Comparison of ENCODE assay signal across 25 mouse cellular contexts in genomic region chr3:117716534-117717280, GRCm38 (mm10).
A peak's percentile ranks its signal among the peaks of the same experiment; 100 is the strongest.
DNase-seq lines count a peak whose midpoint lies in the region; ATAC-seq lines count a peak whose summit lies in the region.
"Had no signal": no experiment of that assay in that cellular context is flagged by ENCODE, and none has a peak within 500 bp of the region (broad histone marks: within the 10 kb centered on the region; RNA-seq: fewer than 3 reads in every experiment).

No protein-coding gene starts in this region.

- H3K27me3 ChIP-seq in embryonic facial prominence, embryonic 10.5 days (replicated peaks; ENCODE audit: low read depth, poor library complexity, severe bottlenecking): no peaks in the 10 kb centered on the region
- H3K27me3 ChIP-seq: embryonic facial prominence, embryonic 13.5 days; forebrain, embryonic 12.5 days; kidney, embryonic 15.5 days; liver, embryonic 13.5 days had no signal

- H3K4me3 ChIP-seq in embryonic facial prominence, embryonic 10.5 days: no peak overlapping the region
- H3K4me3 ChIP-seq: embryonic facial prominence, embryonic 13.5 days; erythroblast, embryonic 14.5 days; forebrain, embryonic 12.5 days; hindbrain, embryonic 10.5 days; kidney, embryonic 15.5 days; liver, embryonic 13.5 days had no signal

- WGBS in embryonic facial prominence, embryonic 10.5 days: 88% methylated on average over 3 of the region's 3 CpGs

- no peaks in the 10 kb centered on the region for H3K9me3 ChIP-seq in embryonic facial prominence, embryonic 10.5 days
- H3K9me3 ChIP-seq: embryonic facial prominence, embryonic 13.5 days; forebrain, embryonic 12.5 days; hindbrain, embryonic 10.5 days; kidney, embryonic 15.5 days; liver, embryonic 13.5 days had no signal

- H3K27ac ChIP-seq in embryonic facial prominence, embryonic 10.5 days (replicated peaks): no peak overlapping the region
- H3K27ac ChIP-seq: embryonic facial prominence, embryonic 13.5 days; forebrain, embryonic 12.5 days; hindbrain, embryonic 10.5 days; hindbrain, postnatal 0 days; kidney, embryonic 15.5 days; liver, embryonic 13.5 days had no signal

- DNase-seq in left cerebral cortex, adult 11 months (ENCODE audit: low spot score): peak; percentile 56
- no peak for DNase-seq in left cerebral cortex, postnatal 4 days
- peak; percentile 33 to 36 for DNase-seq in frontal cortex, postnatal 14 days (ENCODE audit: low spot score in 2 of 2)
- DNase-seq in left cerebral cortex, adult 9 months (ENCODE audit: low spot score in 2 of 2): peak; percentile 68 to 79
- peak; percentile 45 to 78 for DNase-seq in right cerebral cortex, postnatal 36 days (ENCODE audit: low spot score in 2 of 2)
- no peak for DNase-seq in embryonic facial prominence, embryonic 10.5 days (ENCODE audit: low spot score)
- no peak for DNase-seq in spleen, postnatal 36 days (ENCODE audit: low spot score in 2 of 2)
- DNase-seq: adrenal gland, postnatal 14 days; cerebellum, adult 18-20 months; cerebellum, postnatal 14 days; heart, postnatal 10 days; kidney, postnatal 36 days; layer of hippocampus, postnatal 36 days; liver, embryonic 13.5 days; lung, embryonic 14.5 days; midbrain, embryonic 14.5 days; thymus, postnatal 14 days had no signal

- intact Hi-C loops in left cerebral cortex, postnatal 4 days (cut with DNase I): no loop called here

- ATAC-seq in megakaryocyte-erythroid progenitor cell, adult 5-6 weeks (replicated peaks; ENCODE audit: low FRiP score, low TSS enrichment, poor library complexity, severe bottlenecking): no peak
- ATAC-seq: hindbrain, postnatal 0 days; intestine, embryonic 16.5 days had no signal

- no peaks in the 10 kb centered on the region for H3K36me3 ChIP-seq in embryonic facial prominence, embryonic 10.5 days (replicated peaks)
- H3K36me3 ChIP-seq: embryonic facial prominence, embryonic 13.5 days; forebrain, embryonic 12.5 days; hindbrain, embryonic 10.5 days; kidney, embryonic 15.5 days; liver, embryonic 13.5 days had no signal

- H3K4me1 ChIP-seq in embryonic facial prominence, embryonic 10.5 days: no peaks in the 10 kb centered on the region
- H3K4me1 ChIP-seq: embryonic facial prominence, embryonic 13.5 days; forebrain, embryonic 12.5 days; hindbrain, embryonic 10.5 days; kidney, embryonic 15.5 days; liver, embryonic 13.5 days had no signal

Comparison
In these comparisons a context has a peak if more than half of its experiments do, and no peak if none do; other contexts are left out.
1. DNase-seq: peak in left cerebral cortex, adult 11 months (single experiment), frontal cortex, postnatal 14 days (2 of 2), left cerebral cortex, adult 9 months (2 of 2) and right cerebral cortex, postnatal 36 days (2 of 2); none in left cerebral cortex, postnatal 4 days (single experiment), embryonic facial prominence, embryonic 10.5 days (single experiment) and spleen, postnatal 36 days (0 of 2).